ENCODE assay signal across 10 mouse cellular contexts in the genomic region with DNA sequence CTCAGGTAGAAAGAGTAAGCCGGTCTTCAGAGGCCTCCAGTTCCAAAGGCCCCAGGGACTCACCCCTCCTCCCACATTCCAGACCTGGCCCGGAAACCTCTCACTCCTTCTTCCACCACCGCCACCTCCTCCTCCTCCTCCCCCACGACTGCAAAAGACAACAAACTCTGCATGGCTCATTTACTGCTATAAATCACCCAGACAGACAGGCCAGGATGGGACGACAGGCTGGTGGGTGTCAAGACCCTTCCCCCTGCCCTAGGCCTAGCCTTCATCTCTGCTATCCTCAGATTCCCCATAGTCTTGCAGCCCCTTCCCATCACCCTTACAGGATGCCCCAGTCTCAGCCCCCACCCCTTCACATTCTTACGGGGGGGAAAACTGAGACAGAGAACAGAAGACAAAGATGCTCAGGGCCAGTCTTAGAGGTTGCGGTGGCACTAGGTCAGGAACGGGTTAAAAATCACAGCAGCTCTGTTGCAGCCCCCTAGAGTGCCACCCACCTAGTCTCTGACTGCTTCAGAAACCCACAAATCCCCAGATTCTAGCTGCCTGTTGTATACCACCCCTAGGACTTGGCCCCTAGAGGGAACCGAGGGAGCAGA. TPM values are rescaled to one million over a fixed set of nuclear protein-coding genes. Genes with fewer than 3 reads are reported as not detected.
DNase-seq lines count a peak whose midpoint lies in the region; ATAC-seq and TF ChIP-seq lines count a peak whose summit lies in the region.
"Had no signal": no experiment of that assay in that cellular context is flagged by ENCODE, and none has a peak within 500 bp of the region (broad histone marks: within the 10 kb centered on the region; RNA-seq: fewer than 3 reads in every experiment).

No protein-coding gene starts in this region.

- 0 out of 2 replicates have a peak, but pooled peaks have one; percentile 2 for ATAC-seq in lung, embryonic 15.5 days (ENCODE audit: borderline replicate concordance, extremely low read depth, low FRiP score, low TSS enrichment)
- peak; percentile 31; the same call in 1 of the 2 replicates for ATAC-seq in hindbrain, embryonic 11.5 days (ENCODE audit: low FRiP score)
- ATAC-seq in limb, embryonic 15.5 days (ENCODE audit: insufficient number of reproducible peaks, low FRiP score, low TSS enrichment, low read depth) = no peak
- ATAC-seq in stomach, postnatal 0 days (ENCODE audit: low FRiP score, low TSS enrichment) = no peak

- H3K36me3 ChIP-seq in lung, embryonic 15.5 days = no peaks in the 10 kb centered on the region; the same call in 1 of the 2 replicates
- no peaks in the 10 kb centered on the region for H3K36me3 ChIP-seq in hindbrain, embryonic 11.5 days (ENCODE audit: control insufficient read depth, insufficient read depth, low read length)
- H3K36me3 ChIP-seq in limb, embryonic 15.5 days = peaks cover 29% of the 10 kb centered on the region
- no peaks in the 10 kb centered on the region for H3K36me3 ChIP-seq in stomach, postnatal 0 days (ENCODE audit: control insufficient read depth, insufficient read depth, low read length)

- no peak for TF ChIP-seq EP300 in stomach, postnatal 0 days (optimal IDR thresholded peaks at IDR 0.05)

- no peak for DNase-seq in lung, postnatal 14 days
- peak; percentile 51 for DNase-seq in hindbrain, embryonic 11.5 days (ENCODE audit: low spot score)
- DNase-seq in stomach, postnatal 0 days (ENCODE audit: low spot score) = no peak
- DNase-seq in right cerebral cortex, postnatal 14 days = no peak
- no peak for DNase-seq in urinary bladder, postnatal 36 days (ENCODE audit: low spot score in 2 of 2)
- DNase-seq in ovary, postnatal 36 days (ENCODE audit: low spot score) = no peak
- DNase-seq: liver had no signal

- no peak overlapping the region for H3K4me3 ChIP-seq in lung, embryonic 15.5 days
- no peak overlapping the region for H3K4me3 ChIP-seq in hindbrain, embryonic 11.5 days (ENCODE audit: low read depth, low read length)
- no peak overlapping the region for H3K4me3 ChIP-seq in limb, embryonic 15.5 days
- H3K4me3 ChIP-seq in stomach, postnatal 0 days (ENCODE audit: low read depth, low read length) = no peak overlapping the region

- 8% methylated on average over 9 of the region's 9 CpGs for WGBS in lung, embryonic 15.5 days
- WGBS in hindbrain, embryonic 11.5 days = 1% methylated on average over 9 of the region's 9 CpGs
- 7% methylated on average over 9 of the region's 9 CpGs for WGBS in limb, embryonic 15.5 days
- 24% methylated on average over 8 of the region's 9 CpGs for WGBS in stomach, postnatal 0 days

- no peaks in the 10 kb centered on the region for H3K9me3 ChIP-seq in lung, embryonic 15.5 days
- no peaks in the 10 kb centered on the region for H3K9me3 ChIP-seq in hindbrain, embryonic 11.5 days (ENCODE audit: control insufficient read depth, low read length)
- no peaks in the 10 kb centered on the region for H3K9me3 ChIP-seq in limb, embryonic 15.5 days
- no peaks in the 10 kb centered on the region for H3K9me3 ChIP-seq in stomach, postnatal 0 days (ENCODE audit: control insufficient read depth, low read length)

- peak overlapping the region; percentile 70 for H3K27ac ChIP-seq in lung, embryonic 15.5 days
- 0 out of 2 replicates have a peak overlapping the region, but pooled peaks have one; percentile 30 for H3K27ac ChIP-seq in hindbrain, embryonic 11.5 days (ENCODE audit: low read depth, low read length)
- H3K27ac ChIP-seq in limb, embryonic 15.5 days = peak overlapping the region; percentile 72
- peak overlapping the region; percentile 83 for H3K27ac ChIP-seq in stomach, postnatal 0 days (replicated peaks)

- H3K27me3 ChIP-seq in lung, embryonic 15.5 days = no peaks in the 10 kb centered on the region
- 0 out of 2 replicates have a peak, but pooled peaks cover 4% of the 10 kb centered on the region for H3K27me3 ChIP-seq in hindbrain, embryonic 11.5 days (ENCODE audit: control insufficient read depth, insufficient read depth, low read length)
- H3K27me3 ChIP-seq in limb, embryonic 15.5 days = no peaks in the 10 kb centered on the region
- H3K27me3 ChIP-seq in stomach, postnatal 0 days (ENCODE audit: control insufficient read depth, insufficient read depth, low read length) = no peaks in the 10 kb centered on the region
- H3K27me3 ChIP-seq: Patski had no signal

- H3K9ac ChIP-seq in lung, embryonic 15.5 days = no peak overlapping the region
- H3K9ac ChIP-seq in hindbrain, embryonic 11.5 days (ENCODE audit: low read depth, low read length) = no peak overlapping the region
- no peak overlapping the region for H3K9ac ChIP-seq in limb, embryonic 15.5 days
- H3K9ac ChIP-seq in stomach, postnatal 0 days (ENCODE audit: low read length) = no peak overlapping the region

- peaks cover 98% of the 10 kb centered on the region for H3K4me1 ChIP-seq in lung, embryonic 15.5 days
- peaks cover 44% of the 10 kb centered on the region for H3K4me1 ChIP-seq in hindbrain, embryonic 11.5 days (replicated peaks; ENCODE audit: control insufficient read depth, insufficient read depth, low read length)
- peaks cover 91% of the 10 kb centered on the region for H3K4me1 ChIP-seq in limb, embryonic 15.5 days
- peaks cover 53% of the 10 kb centered on the region for H3K4me1 ChIP-seq in stomach, postnatal 0 days (replicated peaks; ENCODE audit: control insufficient read depth, insufficient read depth)

- H3K4me2 ChIP-seq in lung, embryonic 15.5 days = peak overlapping the region; percentile 31
- H3K4me2 ChIP-seq in hindbrain, embryonic 11.5 days (replicated peaks; ENCODE audit: low read depth, low read length) = 0 out of 2 replicates have a peak overlapping the region, but pooled peaks have one; percentile 20
- peak overlapping the region; percentile 24; the same call in 1 of the 2 replicates for H3K4me2 ChIP-seq in limb, embryonic 15.5 days
- H3K4me2 ChIP-seq in stomach, postnatal 0 days (replicated peaks; ENCODE audit: low read depth) = 0 out of 2 replicates have a peak overlapping the region, but pooled peaks have one; percentile 12

- no peak for TF ChIP-seq CTCF in stomach, postnatal 0 days (IDR thresholded peaks at IDR 0.05; ENCODE audit: low read depth)

RNA-seq across cellular contexts. Expression of gene Sema3f, which starts 10.8 kb away (rescaled TPM):
- polyA plus RNA-seq in lung, embryonic 15.5 days (2015; fragmentation: Nextera tagmentation; extraction: Ambion mirVana) = 12.3 and 13.7 TPM in 2 replicates
- polyA plus RNA-seq in hindbrain, embryonic 11.5 days (2014; fragmentation: Nextera tagmentation; extraction: Ambion mirVana) = 10.7 and 12.0 TPM in 2 replicates
- 26.6 and 38.2 TPM in 2 replicates for polyA plus RNA-seq in limb, embryonic 15.5 days (2015; fragmentation: Nextera tagmentation; extraction: Ambion mirVana)
- 11.7 and 15.1 TPM in 2 replicates for polyA plus RNA-seq in stomach, postnatal 0 days (2015; fragmentation: Nextera tagmentation; extraction: Ambion mirVana)

RNA-seq across cellular contexts. Expression of gene Gnat1, which starts 20.0 kb away (rescaled TPM):
- 0.54 and 0.93 TPM in 2 replicates for polyA plus RNA-seq in lung, embryonic 15.5 days (2015; fragmentation: Nextera tagmentation; extraction: Ambion mirVana)
- 0.84 and 1.2 TPM in 2 replicates for polyA plus RNA-seq in hindbrain, embryonic 11.5 days (2014; fragmentation: Nextera tagmentation; extraction: Ambion mirVana)
- 2.8 TPM in 2 replicates for polyA plus RNA-seq in limb, embryonic 15.5 days (2015; fragmentation: Nextera tagmentation; extraction: Ambion mirVana)
- 2.1 and 2.9 TPM in 2 replicates for polyA plus RNA-seq in stomach, postnatal 0 days (2015; fragmentation: Nextera tagmentation; extraction: Ambion mirVana)

RNA-seq across cellular contexts. Expression of gene Slc38a3, which starts 30.1 kb away (rescaled TPM):
- 3.9 and 4.1 TPM in 2 replicates for polyA plus RNA-seq in lung, embryonic 15.5 days (2015; fragmentation: Nextera tagmentation; extraction: Ambion mirVana)
- 8.0 and 9.8 TPM in 2 replicates for polyA plus RNA-seq in hindbrain, embryonic 11.5 days (2014; fragmentation: Nextera tagmentation; extraction: Ambion mirVana)
- 5.0 and 5.1 TPM in 2 replicates for polyA plus RNA-seq in limb, embryonic 15.5 days (2015; fragmentation: Nextera tagmentation; extraction: Ambion mirVana)
- 0.95 and 1.1 TPM in 2 replicates for polyA plus RNA-seq in stomach, postnatal 0 days (2015; fragmentation: Nextera tagmentation; extraction: Ambion mirVana)

Comparison
In these comparisons a context has a peak if more than half of its experiments do, and no peak if none do; other contexts are left out.
1. ATAC-seq: peak in lung, embryonic 15.5 days (single experiment) and hindbrain, embryonic 11.5 days (single experiment); none in limb, embryonic 15.5 days (single experiment) and stomach, postnatal 0 days (single experiment).
2. H3K27ac ChIP-seq: peak in every context shown above with its lines; median percentile 83 in stomach, postnatal 0 days; 72 in limb, embryonic 15.5 days; 70 in lung, embryonic 15.5 days; 30 in hindbrain, embryonic 11.5 days.
3. Peak in every context shown above with its lines, with median percentiles within 50 percentile points of each other: H3K4me2 ChIP-seq.